Mouse (Mus musculus) B cell, adult 2 months (primary cell): ENCODE measurements around the gene Mymx.
A peak's percentile ranks its signal among the peaks of the same experiment; 100 is the strongest.
"Not testable (repeated sequence)": the region's sequence is repeated elsewhere in the genome, so short reads cannot be mapped to it uniquely, and the experiment has no call there.

Experiments used
- DNase-seq, 2 experiments: peaks; one replicate each; pipeline ENCODE4 v3.0.0; 2022

Gene Mymx

DNA sequence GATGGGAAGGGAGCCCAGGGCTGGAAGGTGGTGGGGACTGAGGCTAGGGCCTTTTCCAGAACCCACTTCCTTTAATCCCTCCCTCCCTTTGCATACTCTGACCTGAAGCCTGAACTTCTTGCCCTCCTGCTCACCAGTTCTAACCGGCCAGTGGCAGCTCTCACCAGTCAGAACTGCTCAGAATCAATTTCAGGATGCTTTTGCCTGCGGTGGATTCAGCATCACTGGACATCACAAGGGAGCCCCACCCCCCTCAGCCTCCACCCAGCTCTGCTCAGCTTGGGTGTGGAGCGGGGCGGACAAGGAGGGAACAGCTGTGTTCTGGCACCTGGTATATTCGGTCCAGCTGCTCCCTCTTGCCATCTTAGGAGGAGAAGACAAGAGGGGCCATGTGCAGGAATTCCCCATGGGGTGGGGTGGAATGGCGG is at the start of gene Mymx:
Mymx (minus strand) TSS at position 226 of the 428 bp plus-strand sequence.
- DNase-seq = no peak

DNA sequence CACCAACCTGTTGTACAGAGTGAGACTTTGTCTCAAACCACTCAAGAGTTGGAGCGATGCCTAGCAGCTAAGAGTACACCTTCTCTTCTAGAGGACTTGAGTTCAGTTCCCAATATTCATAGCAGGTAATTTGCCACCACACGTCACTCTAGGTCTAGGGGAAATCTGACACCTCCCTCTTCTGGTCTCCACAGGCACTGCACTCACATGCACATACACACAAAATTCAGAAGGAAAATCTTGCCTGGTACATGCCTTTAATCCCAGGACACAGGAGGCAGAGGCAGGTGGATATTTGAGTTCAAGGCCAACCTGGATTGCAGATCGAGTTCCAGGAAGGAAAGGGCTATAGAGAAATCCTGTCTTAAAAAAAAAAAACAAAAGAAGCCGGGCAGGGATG is 42.3 kb upstream of the Mymx start:
- no peak for DNase-seq

DNA sequence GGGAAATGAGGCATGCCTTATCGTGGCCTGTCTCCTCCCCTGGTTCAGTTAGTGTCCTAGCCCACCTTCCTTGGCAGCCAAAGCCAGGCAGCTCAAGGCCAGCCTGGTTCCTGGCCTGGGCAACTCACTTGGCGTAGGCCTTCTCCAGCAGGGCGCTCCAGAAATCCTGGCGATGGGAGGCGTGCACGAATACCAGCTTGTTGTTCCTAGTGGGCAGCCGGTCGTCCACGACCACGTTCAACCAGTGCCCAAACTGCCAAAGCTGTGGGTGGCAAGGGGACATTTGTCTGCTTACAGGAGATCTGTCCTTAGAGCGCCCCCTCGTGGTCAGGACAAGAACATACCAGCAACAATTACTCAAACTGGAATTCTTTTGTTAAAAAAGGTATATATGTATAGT is 40.8 kb upstream of the Mymx start:
- peak; percentile 86 to 88 for DNase-seq

DNA sequence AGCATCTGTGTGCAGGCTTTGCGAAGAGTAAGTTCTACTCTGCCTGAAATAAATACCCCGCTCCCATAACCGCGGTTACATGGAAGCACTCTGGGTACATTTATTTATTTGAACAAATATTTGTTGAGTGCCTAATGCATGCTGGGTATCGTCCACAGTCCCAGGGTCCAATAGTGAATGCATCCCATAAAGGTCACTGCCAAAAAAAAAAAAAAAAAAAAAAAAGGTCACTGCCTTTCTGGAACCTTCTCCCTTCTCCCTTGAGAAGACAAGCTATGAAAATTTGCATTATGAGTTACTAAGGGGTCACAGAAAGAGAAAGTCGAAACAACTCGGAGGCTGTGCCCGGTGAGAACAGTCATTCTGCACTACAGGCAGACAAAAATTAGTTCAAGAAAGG is 40.1 kb upstream of the Mymx start:
- DNase-seq = no peak

DNA sequence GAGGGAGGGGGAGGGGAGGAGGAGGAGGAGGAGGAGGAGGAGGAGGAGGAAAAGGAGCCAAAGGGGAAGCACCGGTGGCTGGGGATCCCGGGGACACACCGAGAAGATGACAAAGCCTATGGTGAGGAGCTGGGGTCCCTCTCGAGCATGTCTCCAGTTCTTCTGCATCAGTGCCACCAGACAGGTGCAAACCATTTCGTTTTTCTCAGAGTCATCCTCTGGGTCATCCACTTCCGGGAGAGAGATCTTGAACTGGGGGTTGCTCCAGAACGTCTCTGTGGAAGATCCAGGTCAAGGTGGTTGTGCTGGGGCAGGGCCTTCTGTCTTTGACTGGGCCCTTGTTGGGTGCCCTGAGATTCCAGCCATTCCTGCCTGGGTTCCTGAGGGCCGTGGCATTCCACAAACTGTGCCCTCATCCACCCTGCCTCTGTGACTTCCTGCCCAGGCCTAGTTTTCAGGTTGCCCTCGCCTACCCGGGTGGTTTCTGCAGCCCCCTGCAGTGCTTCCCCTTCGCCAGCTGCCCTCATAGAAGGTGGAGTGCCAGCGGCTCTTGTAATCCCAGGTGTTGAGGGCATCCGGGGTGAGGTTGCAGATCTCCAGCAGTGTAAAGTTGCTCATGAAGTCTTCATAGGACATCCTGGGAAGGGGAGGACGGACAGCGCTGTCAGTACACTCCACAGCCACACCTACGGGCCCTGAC is 36.8 kb upstream of the Mymx start:
- DNase-seq = no peak

DNA sequence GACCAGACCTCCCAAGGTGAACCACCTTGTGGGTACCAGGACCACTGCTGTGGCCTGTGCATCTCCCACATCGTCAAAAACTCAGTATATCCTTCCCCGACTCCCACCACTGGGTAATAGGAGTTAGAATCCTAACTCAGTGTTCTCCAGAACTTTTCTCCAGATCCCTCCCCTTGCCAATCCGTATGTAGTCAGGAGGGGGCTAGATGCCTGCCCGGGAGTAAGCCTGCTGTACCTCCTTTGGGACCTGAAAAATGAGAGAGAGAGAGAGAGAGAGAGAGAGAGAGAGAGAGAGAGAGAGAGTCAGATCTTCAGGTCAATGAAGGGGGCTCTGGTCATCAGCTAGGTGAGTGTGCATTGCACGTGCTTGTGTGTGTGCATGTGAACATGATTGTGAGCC is 32.1 kb upstream of the Mymx start:
- no peak for DNase-seq

DNA sequence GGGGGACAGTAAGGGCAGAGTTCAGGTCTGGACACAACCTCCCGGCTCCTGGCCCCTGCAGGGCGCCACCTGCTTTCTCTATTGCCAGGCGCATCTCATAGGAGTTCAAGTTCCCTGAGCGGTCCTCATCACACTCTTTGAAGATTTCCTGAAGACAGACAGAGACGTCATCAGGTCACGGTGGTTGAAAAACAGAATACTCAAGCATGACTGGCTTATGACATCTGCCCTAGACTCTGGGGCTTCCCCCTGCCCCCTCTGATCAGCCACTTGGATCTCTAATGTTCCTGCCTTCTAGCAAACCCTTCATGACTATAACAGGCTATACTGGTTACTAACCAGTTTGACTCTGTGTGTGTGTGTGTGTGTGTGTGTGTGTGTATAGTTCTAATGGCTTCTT is 30.0 kb upstream of the Mymx start:
- peak; percentile 67 to 76 for DNase-seq

DNA sequence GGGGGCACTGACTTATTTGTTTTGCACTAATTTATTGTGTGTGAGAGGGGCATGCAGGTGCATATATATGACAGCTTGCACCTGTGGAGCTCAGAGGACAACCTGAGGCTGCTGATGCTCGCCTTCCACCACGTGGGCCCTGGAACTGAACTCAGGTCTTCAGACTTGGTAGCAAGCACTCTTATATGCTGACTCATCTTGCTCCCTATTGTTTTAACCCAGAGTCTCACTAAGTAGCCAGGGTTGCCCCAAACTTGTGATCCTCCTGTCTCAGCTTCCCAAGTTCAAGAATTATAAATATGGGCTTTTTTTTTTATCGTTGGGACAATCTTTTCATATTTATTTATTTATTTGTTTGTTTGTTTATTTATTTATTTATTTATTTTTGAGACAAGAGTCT is 29.1 kb upstream of the Mymx start:
- no peak for DNase-seq

DNA sequence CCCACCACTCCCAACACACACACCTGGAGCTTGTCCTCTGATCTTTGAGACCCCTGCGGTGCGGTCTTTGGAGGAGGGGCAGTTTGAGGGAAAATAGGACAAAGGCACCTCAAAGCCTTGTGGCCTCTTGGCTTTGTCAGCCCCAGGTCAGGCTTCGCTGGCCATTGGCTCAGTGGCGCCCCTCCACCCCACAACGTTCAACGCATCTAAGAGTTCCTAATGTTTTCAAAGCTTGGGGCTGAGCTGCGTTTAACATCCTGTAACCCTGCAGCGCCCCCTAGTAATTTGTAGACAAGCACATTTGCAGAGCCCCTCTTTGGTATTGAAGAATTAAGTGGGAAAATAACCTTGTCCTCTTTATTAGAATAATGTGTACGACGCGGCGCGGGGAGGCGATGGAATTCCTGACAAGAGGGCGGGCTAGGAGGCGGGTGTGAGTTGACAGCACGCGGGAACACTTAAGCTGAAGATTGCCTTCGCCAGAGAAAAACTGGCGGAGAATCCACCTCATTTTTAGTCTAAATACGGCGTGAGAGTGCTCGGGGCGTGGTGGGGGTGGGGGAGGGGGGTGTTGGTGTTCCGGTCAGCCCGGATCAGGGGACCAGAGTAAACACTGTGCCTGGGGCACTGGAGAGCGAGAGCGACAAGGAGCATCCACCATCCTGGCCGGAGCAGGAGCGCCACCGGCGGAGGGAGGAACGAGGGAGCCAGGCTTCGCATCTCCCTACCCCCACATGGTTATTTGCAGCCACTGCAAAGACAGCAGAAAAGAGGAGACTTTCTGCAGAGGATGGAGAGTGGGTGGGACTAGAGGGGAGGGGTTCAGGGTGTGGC is 28.2 kb upstream of the Mymx start:
- peak; percentile 75 to 79 for DNase-seq

DNA sequence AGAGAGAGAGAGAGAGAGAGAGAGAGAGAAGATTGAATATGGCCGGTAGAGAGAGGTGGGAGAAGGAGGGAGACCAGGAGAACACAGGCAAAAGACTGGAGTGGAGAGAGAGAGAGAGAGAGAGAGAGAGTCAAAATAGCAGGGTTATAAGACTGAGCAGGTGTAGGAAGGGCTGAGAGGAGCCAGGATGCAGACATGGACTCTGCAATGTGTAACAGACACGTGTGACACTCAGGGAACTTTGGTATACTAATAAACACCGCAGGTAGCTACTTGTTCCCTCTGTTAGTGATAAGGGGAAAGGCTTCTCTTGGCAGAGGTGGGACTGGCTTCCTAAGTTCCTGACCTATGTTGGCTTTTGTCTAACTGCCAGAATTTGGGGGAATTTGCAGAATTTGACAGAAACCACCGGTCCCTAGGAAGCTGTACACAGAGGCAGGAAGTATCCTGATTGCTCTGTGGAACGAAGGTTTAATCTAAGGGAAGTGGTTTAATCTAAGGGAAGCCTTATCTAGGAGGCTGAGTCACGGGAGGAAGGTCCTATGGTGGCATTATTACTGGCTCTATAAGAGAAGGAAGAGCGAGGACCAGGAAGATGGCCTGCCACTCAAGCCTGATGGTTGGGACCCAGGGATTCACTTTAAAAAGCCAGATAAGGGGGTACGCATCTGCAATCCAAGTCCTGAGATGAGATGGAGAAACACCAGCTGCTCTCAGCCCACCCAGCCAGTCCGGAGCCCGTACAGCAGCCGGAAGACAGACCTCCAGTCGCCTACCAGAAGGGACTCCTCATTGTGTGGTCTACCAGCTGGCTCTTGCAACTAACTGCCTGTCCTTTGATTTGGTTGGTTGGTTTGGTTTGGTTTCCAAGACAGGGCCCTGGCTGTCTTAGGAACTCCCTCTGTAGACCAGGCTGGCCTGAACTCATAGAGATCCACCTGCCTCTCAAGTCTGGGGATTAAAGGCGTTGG is 27.3 kb upstream of the Mymx start:
- DNase-seq = peak in 1 of 2 experiments; percentile 13

DNA sequence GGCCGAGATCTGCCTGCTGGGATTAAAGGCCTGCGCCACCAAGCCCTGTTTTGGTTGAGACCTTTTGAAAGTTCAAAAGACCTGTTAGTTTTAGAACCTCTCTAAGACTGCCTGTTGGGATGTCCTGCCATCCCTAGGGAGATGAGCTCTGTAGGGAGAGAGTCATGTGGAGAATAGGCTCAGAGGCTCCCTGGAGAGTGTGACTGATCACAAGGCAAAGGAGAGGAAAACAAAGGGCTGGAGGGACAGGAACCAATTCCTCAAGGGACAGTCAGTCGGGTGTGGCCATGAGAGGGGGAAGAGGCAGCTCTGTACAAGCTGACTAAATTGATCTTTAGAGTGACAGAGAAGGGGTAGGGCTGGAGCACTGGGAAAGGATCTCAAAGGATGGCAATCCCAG is 26.3 kb upstream of the Mymx start:
- no peak for DNase-seq

DNA sequence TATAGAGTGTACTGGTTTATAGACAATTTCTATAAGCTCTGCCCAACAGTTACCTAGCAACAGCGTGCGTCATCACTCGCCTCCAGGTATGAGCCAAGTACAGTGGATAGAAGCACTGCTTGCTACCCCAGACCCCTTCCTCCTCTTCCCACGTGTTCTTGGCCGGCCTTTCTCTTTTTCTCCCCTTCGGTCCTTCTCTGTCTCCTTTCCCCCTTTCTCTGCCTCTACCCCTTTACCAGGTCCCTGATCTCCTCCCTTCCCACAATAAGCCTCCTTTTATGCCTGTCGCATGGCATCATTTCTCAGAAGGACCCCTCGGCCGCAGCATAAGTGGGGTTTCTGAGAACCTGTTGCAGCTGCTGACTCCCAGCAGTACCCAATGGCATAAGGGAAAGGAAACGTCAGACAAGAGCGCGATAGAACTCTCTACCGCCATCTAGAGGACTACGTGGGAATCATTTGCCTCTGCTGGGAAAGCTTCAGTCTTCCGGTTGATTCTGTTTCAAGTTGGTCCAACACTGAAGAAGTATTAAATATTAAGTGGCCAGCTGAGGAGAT is 24.8 kb upstream of the Mymx start:
- DNase-seq = peak; percentile 73 to 75

DNA sequence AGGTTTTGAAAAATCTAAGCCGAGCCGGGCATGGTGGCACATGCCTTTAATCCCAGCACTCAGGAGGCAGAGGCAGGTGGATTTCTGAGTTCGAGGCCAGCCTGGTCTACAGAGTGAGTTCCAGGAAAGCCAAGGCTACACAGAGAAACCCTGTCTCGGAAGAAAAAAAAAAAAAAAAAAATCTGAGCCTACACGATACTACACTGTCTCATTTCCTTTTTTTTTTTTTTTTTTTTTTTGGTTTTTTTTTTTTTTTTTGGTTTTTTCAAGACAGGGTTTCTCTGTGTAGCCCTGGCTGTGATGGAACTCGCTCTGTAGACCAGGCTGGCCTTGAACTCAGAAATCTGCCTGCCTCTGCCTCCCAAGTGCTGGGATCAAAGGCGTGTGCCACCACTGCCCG is 21.5 kb upstream of the Mymx start:
- DNase-seq = not testable (repeated sequence)

DNA sequence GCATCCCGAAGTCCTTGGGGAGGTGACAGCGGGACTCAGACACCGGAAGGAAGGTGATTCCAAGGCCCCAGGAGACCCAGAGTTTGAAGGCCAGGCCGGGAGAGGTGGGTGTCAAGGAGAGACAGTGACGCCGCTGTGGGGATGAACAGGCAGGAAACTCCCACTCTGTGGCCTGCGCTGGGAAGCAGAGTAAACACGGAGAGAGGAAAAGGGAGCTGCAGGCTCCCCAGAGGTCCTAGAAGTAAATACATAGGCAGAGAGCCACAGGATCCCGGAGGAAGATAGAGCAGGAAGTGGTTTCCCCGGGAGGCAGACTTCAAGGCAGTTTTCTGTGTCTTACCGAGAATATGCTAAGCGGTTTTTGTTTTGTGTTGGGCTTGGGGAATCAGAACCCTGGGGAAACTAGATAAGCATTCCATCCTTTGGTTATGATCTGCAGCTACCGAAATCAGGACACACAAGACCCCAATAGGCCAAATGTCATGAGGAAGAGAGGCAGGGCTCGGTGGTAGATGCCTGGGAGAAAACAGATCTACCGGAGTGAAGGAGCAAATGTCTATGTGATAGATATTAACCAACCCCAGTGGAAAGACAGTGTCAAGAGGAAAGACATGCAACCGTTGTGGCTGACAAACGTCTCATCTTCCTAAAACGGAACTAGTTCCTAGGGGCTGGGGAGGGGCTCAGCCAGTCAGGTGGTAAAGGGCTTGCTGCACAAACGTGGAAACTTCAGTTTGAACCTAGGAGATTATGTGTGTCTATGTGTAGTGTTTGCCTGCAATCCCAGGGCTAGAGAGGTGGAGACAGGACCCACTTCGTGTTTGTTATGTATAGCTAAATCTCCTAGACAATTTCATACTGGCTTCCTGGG is 17.7 kb upstream of the Mymx start:
- peak in 1 of 2 experiments; percentile 19 for DNase-seq

DNA sequence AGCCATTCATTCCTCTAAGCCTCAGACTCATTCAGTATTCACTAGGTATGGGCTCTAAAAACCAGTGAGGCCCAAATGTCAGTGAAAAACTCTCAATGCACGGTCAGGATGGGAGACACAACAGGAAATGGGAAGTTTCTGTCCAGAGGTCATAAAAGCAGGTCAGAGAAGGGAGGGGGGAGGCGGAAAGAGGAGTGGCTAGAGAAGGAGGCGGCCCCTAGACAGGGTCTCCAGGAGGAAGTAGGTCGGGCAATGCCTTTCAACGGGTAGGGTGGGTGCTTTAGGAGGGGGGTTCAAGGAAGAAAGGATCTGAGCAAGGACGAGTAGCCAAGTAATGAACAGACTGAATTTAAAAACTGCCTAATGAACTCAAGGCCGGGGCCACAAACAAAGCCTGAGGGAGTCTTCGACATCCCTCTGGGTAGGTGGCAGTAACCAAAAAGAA is 17.1 kb upstream of the Mymx start:
- DNase-seq = peak; percentile 27 to 28

DNA sequence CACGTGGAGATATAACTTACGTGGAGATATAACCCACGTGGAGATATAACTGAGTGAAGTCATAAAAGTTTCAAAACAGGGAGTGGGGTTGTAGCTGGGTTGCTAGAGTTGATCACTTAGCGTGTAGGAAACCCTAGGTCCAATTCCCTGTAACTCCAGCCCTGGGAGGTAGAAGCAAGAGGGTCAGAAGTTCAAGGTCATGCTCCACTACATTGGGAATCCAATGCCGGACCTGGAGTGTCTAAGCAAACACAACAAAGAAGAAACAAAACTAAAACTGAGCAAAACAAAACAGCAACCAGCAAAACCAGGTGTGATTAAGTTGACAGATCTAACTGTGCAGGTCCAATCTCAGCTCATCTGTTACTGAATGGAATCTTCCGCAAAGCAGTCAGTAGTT is 15.8 kb upstream of the Mymx start:
- no peak for DNase-seq

DNA sequence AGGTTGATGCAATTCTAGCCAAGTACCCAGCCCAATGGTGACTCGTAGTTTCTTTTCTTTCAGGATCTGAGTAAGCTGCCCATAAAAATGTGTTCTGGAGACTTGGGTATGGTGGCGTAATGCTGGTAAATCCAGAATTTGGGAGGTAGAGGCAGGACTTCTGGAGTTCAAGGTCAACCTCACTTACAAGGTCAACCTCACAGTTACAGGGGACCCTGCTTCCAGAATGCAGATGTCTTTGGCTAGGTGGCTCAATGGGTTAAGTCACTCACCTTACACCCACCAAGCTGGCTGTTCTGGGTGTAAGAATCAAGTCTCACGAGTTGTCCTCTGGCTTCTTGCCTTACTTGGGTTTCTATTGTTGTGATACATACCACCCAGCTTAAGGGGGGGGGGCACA is 14.8 kb upstream of the Mymx start:
- no peak for DNase-seq

DNA sequence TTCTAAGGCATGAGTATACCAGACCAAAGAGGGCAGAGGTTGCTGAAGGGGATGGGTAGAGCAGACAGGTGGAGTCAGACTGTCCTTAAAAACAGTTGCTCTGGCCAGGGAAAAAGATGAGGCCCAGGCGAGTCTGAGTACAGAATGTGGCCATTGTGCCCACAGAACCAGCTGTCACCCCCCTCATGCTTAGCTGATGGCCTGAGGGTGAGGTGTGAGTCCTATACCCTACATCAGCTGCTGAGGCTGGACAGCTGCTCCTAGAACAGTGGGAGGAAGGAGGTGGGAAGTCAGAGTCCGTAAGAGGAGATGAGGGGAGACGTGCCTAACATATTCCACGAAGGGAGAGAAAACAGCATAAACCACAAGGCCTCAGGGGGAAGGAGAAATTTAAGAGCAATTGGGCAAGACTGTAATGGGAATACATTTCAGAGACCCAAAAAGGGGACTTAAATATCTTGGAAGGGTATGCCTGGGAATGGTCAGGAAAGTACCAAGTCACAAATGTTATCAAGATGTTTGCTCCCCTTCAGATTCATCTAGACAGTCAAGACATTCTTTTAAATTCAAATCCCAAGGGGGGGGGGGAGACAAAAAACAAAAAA is 14.2 kb upstream of the Mymx start:
- DNase-seq = no peak

DNA sequence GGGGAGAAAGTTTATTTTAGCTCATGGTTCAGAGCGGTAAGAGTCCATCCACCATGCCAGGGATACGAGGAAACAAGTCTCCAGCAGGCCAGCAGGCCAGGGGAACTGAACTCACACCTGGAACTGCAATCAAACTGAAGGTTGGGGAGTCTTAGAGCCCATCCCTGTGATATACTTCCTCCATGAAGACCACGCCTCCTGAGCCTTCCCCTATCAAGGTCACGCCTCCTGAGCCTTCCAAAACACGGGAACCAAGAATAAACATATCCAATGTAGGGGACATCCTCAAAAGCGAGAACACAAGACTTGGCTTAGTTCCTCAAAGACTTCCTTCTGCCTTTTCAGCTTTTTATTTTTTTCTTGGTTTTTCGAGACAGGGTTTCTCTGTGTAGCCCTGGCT is 11.0 kb upstream of the Mymx start:
- DNase-seq = no peak

DNA sequence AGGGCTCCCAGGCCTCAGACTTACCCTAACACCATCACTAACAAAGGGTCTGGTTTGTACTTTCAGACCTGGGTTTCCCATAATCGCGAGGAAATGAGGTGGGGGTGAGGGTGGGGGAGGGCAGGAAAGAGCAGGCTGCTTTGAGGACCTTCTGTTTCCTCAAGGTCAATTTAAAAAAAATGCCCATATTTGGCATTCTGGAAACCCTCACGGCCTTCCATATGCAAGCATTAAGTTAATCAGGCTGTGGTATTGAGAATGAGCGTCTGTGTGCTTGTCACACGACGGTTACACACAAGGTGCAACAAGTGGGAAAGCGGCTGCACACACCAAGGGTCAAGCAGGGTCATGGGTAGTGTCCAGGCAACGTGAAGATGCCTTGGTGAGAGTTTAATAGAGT is 10.1 kb upstream of the Mymx start:
- no peak for DNase-seq

DNA sequence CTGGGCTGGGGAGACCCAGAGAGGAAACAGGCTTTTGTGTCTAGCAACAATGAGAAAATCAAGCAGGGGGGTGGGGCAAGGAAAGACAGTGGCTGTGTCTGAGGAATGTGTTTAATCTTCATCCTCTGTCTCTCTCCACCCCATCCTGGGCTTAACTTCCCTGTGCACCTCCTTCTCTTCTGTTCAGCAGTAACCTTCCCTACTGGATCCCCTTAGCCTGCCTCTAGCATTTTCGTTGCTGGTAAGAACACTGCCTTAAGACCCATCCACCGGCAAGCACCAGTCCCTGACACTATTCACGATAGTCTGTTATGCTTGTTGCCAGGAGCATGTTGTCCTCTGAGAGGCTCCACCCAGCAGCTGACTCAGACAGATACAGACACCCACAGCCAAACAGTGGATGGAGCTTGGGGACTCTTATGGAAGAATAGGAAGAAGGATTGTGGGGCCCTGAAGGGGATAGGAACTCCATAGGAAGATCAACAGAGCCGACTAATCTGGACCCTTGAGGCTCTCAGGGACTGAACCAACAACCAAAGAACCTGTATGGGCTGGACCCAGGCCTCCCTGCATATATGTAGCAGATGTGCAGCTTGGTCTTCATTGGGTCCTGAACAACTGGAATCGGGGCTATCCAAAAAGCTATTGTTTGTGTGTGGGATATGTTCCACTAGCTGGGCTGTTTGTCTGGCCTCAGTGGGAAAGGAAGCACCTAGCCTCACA is 8.4 kb upstream of the Mymx start:
- DNase-seq = no peak
